Mouse (Mus musculus) testis, postnatal 14 days (tissue): ENCODE measurements around the gene Mblac2.

Experiments used
- DNase-seq: peaks from one replicate; pipeline ENCODE4 v3.0.0; 2021; ENCODE audit warnings: low spot score

Mblac2 gene

GRCm38 (mm10) chr13:81740898-81741297 lies 29.8 kb downstream of the Mblac2 start:
- no peak for DNase-seq

- no peak for DNase-seq
Measured at GRCm38 (mm10) chr13:81743391-81744091, 32.4 kb downstream of the Mblac2 start.

GRCm38 (mm10) chr13:81744092-81744396 lies 32.9 kb downstream of the Mblac2 start:
- DNase-seq = no peak

- DNase-seq = no peak
Measured at GRCm38 (mm10) chr13:81754878-81755277, 43.7 kb downstream of the Mblac2 start.

- no peak for DNase-seq
Measured at GRCm38 (mm10) chr13:81755324-81755723, 44.2 kb downstream of the Mblac2 start.

- peak; percentile 73 for DNase-seq
Measured at GRCm38 (mm10) chr13:81757058-81757660, 46.0 kb downstream of the Mblac2 start.

GRCm38 (mm10) chr13:81760379-81760778 lies 49.2 kb downstream of the Mblac2 start:
- DNase-seq = no peak

GRCm38 (mm10) chr13:81761566-81762186 lies 50.5 kb downstream of the Mblac2 start:
- DNase-seq = no peak

- no peak for DNase-seq
Measured at GRCm38 (mm10) chr13:81764173-81764572, 53.0 kb downstream of the Mblac2 start.

- no peak for DNase-seq
Measured at GRCm38 (mm10) chr13:81767038-81767659, 56.0 kb downstream of the Mblac2 start.

GRCm38 (mm10) chr13:81776217-81776616 lies 65.1 kb downstream of the Mblac2 start:
- no peak for DNase-seq

- no peak for DNase-seq
Measured at GRCm38 (mm10) chr13:81782475-81782874, 71.3 kb downstream of the Mblac2 start.

- DNase-seq = peak; percentile 95
Measured at GRCm38 (mm10) chr13:81782971-81783404, 71.8 kb downstream of the Mblac2 start, which contains the start of gene Cetn3. Cetn3 (plus strand) TSS chr13:81783077.

GRCm38 (mm10) chr13:81783405-81784342 lies 72.5 kb downstream of the Mblac2 start:
- peak; percentile 98 for DNase-seq

GRCm38 (mm10) chr13:81785766-81786480 lies 74.8 kb downstream of the Mblac2 start:
- DNase-seq = no peak

- no peak for DNase-seq
Measured at GRCm38 (mm10) chr13:81790160-81790559, 79.0 kb downstream of the Mblac2 start.

- no peak for DNase-seq
Measured at GRCm38 (mm10) chr13:81791861-81792260, 80.7 kb downstream of the Mblac2 start.

GRCm38 (mm10) chr13:81793850-81794249 lies 82.7 kb downstream of the Mblac2 start:
- no peak for DNase-seq

- no peak for DNase-seq
Measured at GRCm38 (mm10) chr13:81801121-81801520, 90.0 kb downstream of the Mblac2 start.
